Mouse (Mus musculus): ENCODE results near the gene Ppard. TPM values are rescaled to one million over a fixed set of nuclear protein-coding genes. Genes with fewer than 3 reads are reported as not detected.
"Not testable (repeated sequence)": the region's sequence is repeated elsewhere in the genome, so short reads cannot be mapped to it uniquely, and the experiment has no call there.

Ppard gene
- total RNA-seq, 2 experiments from 2014 or later = 28.3 to 28.7 TPM

DNA sequence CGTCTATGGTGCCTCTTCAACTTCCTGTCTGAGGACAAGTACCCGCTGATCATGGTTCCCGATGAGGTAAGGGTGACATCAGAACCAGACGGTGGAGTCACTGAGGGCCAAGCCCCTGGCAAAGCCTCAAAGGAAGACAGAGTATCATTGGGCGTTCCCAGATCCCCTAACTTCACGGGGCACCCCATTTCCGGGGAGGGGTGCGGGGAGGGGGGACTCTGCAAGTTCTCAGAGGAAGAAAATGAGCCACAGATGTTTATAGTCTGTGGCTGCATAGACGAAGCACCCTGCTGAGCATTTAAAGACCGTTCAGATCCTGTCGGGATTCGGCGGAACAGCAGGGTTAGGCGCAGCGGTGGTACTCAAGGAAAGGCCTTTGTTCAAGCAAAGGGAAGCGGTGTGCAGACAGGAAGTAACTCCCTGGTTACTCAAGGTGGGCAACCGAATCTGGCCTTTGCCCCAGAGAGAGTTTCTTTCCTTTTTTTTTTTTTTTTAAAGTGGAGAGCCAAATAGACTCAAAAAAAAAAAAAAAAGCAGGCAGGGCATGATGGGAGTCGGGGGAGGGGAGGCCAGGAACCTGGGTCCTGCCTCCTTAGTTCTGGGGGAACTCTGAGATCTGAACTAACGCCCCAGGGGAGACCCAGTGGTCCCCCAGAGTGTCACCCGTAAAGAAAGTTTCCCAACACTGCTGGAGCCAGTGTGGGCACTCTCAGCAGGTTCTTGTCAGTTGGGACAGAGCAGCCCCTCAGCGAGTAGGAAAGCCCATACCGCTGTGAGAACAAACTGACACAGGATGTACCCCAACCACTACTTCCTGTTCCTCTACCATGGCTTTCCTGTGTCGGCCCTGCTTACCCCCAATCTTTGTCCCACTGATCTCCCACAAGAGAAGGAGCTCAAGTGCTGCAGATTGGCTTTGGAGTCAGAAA lies 14.5 kb upstream of the Ppard start:
- no peak for DNase-seq (ENCODE audit: low spot score in 2 of 2)
- intact Hi-C loops (cut with DNase I) = no loop called here

DNA sequence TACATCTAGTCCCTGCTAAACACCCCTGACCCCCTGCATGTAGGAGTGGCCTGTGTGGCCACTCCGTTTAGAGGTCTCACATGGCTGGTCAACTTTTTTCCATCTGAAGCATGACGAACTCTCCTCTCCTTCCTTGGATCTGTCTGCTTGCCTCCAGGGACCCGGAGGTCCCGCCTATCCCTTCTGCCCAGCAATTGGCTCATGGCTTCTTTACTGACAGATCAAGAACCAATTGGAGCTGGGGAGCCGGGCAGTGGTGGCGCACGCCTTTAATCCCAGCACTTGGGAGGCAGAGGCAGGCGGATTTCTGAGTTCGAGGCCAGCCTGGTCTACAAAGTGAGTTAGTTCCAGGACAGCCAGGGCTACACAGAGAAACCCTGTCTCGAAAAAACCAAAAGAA lies 10.0 kb upstream of the Ppard start:
- intact Hi-C loops (cut with DNase I) = loop anchor here (2.0 kb wide), 1 partner anchor 302 kb away; no protein-coding TSS in a partner anchor
- not testable (repeated sequence) for DNase-seq (ENCODE audit: low spot score in 2 of 2)

DNA sequence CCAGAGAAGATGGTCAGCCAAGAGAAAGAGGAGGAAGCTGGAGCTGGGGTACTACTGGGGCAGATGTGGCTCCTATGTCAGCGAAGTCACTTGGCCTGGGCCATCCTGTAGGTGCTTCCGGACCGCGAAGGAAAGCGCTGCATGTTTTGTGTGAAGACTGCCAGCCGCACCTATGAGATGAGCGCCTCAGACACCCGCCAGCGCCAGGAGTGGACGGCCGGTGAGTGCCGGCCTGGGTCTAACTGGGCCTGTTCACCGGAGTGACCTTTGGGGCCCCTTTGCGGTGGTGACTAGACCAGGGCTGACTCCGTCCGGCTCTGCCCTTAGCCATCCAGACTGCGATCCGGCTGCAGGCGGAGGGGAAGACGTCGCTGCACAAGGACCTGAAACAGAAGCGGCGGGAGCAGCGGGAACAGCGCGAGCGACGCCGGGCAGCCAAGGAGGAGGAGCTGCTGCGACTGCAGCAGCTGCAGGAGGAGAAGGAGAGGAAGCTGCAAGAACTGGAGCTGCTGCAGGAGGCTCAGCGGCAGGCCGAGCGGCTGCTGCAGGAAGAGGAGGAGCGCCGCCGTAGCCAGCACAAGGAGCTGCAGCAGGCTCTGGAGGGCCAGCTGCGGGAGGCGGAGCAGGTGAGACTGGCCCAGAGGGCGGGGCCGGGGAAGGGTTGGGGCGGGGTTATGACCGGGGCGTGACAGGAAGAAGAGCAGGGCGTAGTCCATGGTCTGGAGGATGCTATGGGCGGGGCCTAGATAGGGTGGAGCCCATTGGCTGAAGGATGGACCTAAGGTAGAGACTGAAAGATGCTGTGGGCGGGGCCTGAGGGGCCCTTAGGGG lies 8.7 kb upstream of the Ppard start:
- peak; percentile 75 to 83 for DNase-seq (ENCODE audit: low spot score in 2 of 2)
- intact Hi-C loops (cut with DNase I) = loop anchor here (2.0 kb wide), 1 partner anchor 301 kb away; no protein-coding TSS in a partner anchor

DNA sequence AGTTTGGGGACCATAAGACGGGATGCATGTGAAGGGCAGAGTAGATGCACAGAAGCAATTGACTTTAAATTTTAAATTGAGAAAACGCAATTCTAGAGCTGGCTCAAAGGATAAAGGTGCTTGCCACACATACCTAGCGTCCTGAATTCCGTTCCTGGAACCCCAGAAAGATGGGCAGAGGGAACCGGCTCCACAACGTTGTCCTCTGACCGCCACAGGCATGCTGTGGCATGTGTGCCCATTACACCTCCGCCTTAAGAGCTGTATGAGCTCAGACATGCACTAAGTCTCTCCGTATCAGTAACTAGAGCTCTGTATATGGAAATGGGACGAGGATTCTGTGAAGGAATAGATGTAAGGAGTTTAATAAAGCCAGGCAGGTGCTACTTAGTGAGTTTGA lies 7.9 kb upstream of the Ppard start:
- intact Hi-C loops (cut with DNase I) = no loop called here
- no peak for DNase-seq (ENCODE audit: low spot score in 2 of 2)

DNA sequence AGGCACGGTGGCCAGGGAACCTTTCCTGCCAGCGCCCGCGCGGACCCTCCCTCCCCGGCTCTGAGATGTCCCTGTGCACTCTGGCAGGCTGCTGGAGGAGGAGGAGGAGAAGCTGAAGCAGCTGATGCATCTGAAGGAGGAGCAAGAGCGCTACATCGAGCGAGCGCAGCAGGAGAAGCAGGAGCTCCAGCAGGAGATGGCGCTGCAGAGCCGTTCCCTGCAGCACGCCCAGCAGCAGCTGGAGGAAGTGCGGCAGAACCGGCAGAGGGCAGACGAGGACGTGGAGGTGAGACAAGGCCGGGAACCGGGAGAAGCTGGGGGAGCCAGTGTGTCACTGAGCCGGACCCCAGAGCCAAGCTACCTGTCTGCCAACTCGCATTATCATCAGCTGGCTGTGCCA lies 6.5 kb upstream of the Ppard start:
- peak; percentile 92 to 95 for DNase-seq (ENCODE audit: low spot score in 2 of 2)
- intact Hi-C loops (cut with DNase I) = loop anchor here (1.0 kb wide), 1 partner anchor 83 kb away; no protein-coding TSS in a partner anchor

DNA sequence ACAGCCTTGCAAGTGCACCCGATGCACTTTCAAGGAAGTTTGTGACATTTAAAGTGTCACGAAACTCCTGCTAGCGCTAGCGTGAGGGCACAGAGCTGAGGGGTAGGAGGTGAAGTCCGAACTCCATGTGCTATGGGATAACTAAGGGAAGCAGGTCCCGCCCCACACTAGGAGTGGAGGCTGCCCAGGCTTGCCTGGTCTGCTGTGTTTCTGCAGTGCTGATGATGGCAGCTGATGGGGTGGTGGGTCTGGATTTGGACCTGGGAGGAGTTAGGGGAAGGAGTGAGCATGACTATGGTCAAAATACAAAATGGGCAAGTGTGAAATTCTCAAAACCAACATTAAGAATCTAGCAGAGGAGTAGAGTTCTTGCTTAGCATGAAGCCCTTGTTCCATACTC lies 2.0 kb upstream of the Ppard start:
- intact Hi-C loops (cut with DNase I) = no loop called here
- no peak for DNase-seq (ENCODE audit: low spot score in 2 of 2)

DNA sequence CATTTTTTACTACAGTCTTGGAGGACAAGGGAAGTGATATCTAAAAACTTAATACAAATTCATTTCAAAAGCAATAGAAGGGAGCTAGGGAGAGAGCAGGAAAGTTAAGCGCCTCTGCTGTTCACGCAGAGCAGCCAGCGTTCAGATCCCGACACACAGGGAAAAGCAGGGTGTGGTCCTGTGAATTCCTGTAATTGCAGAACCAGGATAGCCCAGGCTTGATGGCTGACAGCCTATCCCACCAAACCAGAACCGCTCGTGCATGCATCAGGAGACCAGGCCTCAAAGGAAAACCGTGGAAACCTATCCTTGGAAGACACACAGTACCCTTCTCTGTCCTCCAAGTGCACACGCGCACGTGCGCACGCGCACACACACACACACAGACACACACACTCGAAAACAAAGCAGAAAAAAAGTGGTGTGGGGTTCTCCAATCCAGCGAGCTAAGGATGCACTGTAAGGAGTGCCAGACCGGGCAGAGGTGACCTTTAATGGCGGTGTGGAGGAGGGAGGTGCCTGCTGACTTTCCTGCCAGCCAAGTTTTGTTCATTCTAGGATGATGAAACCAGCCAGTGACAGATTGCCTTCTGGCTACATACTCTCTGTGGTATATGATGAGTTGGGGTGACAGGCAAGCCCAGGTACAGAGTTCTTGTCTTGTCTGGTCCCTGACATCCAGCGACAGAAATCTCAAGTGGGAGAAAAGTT lies 1.3 kb upstream of the Ppard start:
- no peak for DNase-seq (ENCODE audit: low spot score in 2 of 2)
- intact Hi-C loops (cut with DNase I) = no loop called here

DNA sequence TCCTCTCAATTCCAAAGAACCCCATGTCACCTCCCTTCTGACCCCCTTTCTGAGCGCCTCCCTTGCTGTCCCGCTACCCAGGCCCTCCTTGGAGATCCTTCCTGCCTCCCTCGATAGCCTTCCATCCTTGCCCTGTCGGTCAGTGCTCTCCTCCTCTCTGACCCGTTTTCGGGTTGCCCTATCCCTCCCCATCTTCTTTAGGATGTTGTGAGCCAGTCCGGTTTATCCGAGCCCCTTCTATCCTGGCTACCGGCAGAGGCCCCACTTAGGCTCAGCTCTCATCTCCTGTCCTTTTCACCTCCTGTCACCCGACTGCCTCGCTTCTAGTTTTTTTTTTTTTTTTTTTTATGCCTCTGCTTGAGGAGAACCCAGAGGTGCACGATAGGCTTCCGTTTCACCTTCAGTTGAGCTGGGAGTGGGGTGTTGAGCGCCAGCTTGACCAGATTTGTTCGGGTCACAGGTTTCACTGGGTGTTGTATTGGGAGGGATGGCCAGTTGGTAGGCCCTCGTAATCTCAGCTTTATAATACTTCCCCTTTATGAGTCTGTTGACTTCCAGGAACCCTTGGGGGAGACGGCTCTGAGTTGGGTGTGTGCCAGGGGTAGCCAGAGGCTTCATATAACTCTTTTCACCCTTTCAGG lies 711 bp downstream of the Ppard start:
- no peak for DNase-seq (ENCODE audit: low spot score in 2 of 2)
- intact Hi-C loops (cut with DNase I) = no loop called here

DNA sequence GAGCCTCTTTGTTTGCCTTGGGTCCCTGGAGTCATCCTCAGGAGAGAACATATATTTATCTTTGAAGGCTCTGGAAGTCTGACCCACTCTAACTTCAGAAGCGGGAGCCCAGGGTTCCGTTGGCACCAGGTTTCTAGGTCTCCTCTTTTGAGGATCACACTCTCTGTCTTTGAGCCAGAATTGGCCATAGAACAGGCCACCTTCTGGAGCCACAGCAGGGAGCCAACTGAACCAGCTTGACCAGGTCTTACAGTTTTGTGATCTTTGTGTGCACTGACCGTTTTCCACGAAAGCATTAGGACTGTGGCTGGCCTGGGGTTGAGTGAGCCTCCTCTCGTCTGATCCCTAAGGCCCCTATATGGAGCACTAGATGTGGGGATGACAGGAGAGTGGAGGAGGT lies 2.1 kb downstream of the Ppard start:
- intact Hi-C loops (cut with DNase I) = loop anchor here (5.0 kb wide), 1 partner anchor 38 kb away; no protein-coding TSS in a partner anchor

DNA sequence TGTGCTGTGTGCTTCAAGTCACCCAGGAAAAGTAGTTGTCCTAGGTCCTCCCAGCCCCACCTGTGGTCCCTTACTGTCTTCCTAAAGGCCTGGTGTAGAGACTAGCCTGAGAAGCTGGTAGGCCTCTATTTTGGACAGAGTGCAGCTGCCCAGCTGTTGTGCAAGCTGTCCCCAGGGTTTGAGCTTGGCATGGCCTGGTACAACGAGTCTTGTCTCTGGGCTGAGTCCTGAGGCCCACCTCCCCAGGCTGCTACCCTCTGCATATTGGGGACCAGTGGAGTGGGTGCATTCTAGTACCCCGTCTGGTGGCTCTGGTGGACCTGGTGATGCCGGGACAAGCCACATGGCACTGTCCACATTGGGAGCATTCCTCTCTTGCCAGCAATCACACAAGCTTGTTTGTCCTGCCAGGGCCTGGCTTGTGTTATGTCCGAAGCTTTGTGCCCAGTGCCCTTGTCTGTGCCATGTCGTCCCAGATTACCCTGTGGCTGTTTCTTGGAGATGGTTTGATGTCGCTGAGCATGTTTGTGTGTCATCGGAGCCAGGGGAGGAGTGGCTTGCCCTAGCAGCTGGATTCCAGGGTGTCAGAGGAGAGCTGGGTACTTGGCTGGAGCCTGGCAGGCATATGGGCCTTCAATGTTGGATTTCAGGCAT lies 3.6 kb downstream of the Ppard start:
- intact Hi-C loops (cut with DNase I) = loop anchor here (5.0 kb wide), 1 partner anchor 36 kb away; no protein-coding TSS in a partner anchor
- no peak for DNase-seq (ENCODE audit: low spot score in 2 of 2)

More for the DNA sequence above, 2.1 kb downstream of the Ppard start:
- no peak for DNase-seq (ENCODE audit: low spot score in 2 of 2)

DNA sequence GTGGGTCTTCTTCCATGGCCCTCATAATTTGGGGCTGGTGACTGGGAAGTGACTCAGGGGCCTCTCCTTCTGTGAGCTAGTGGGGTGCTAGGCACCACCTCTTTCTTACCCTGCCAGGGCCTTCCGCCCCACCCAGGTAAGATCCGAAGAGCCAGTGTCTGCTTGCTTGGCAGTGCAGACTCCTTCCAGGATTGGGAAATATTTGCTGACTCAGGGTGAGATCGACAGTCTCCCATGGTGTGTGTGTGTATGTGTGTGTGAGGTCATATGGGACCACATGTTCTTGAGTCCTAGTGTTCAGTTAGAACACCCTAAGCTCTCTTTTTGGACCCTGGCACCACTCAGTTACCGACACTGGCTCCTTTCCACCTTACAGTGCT lies 4.1 kb downstream of the Ppard start:
- intact Hi-C loops (cut with DNase I) = loop anchor here (5.0 kb wide), 1 partner anchor 36 kb away; no protein-coding TSS in a partner anchor
- DNase-seq (ENCODE audit: low spot score in 2 of 2) = no peak

DNA sequence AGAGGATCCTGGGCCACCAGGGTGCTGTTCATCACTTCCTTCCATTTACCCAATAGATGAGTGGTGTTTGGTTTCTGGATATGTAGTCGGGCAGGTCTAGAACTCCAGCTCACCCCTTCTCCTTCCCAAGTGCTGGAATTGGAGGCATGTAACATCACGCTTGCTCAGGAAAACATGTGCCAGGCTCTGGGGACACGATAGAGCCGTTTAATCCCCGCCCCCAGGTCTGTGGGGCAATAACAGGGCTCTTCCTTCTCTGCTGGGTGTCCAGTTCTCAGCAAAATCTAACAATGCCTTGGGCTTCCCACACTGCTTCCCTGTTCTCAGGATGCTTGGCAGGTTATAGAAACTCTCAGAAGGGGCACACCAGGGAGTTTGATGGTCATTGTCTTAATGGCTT lies 4.9 kb downstream of the Ppard start:
- intact Hi-C loops (cut with DNase I) = loop anchor here (5.0 kb wide), 1 partner anchor 35 kb away; no protein-coding TSS in a partner anchor
- DNase-seq (ENCODE audit: low spot score in 2 of 2) = no peak

DNA sequence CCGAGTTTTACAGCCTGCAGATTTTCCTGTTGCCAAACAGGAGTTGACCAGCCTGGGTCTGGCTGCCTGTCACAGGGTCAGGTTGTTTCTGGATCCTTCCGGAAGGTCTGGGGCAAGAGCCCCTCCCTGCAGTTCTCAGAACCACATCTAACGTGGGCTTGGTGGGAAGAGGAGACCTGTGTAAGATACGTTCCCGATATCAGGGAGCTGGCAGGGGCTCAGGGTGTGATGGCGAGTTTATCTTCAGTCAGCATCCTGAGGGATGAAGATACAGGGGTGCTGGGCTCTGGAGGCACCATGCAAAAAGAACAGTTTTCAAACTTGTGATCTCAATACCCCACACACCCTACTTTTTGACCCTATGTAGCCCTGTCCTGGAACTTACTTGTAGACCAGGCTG lies 5.4 kb downstream of the Ppard start:
- intact Hi-C loops (cut with DNase I) = loop anchor here (5.0 kb wide), 1 partner anchor 34 kb away; no protein-coding TSS in a partner anchor
- no peak for DNase-seq (ENCODE audit: low spot score in 2 of 2)

DNA sequence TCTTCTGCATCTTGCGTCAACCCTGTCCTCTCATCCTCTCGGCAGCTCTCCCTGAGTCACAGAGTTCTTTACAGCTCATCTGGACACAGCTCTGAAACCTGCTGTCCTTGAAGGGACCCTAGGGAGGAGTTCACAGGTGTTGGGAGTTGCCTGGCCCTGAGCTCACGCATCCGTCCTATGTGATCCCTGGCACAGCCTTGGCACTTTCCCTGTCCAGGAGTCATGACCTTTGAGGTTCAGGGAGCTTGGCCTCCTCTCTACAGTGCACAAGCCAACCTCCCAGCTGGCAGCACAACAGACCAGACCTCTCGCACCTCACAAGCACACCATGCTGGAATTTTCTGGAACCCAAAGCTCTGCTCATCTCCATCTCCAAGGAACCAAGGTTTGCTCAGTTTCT lies 8.3 kb downstream of the Ppard start:
- no peak for DNase-seq (ENCODE audit: low spot score in 2 of 2)
- intact Hi-C loops (cut with DNase I) = no loop called here

DNA sequence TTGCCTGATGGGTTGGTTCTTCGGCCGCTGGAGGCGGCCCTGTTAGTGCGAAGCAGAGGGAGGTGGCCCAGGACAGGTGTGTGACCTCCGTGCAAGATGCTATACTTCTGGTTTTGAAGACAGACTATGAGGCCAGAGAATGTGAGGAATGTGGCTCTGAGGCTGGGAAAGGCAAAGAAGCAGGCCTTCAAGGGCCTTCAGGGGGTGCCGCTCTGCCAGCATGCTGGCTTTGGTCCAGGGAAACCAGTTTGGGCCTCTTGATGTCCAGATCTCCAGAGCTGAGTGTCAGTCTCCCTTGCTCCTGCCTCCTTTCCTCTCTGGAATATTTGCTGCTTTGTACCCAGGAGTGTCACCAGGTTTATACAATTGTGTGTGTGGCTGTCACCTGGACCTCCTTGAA lies 9.8 kb downstream of the Ppard start:
- no peak for DNase-seq (ENCODE audit: low spot score in 2 of 2)
- intact Hi-C loops (cut with DNase I) = no loop called here

DNA sequence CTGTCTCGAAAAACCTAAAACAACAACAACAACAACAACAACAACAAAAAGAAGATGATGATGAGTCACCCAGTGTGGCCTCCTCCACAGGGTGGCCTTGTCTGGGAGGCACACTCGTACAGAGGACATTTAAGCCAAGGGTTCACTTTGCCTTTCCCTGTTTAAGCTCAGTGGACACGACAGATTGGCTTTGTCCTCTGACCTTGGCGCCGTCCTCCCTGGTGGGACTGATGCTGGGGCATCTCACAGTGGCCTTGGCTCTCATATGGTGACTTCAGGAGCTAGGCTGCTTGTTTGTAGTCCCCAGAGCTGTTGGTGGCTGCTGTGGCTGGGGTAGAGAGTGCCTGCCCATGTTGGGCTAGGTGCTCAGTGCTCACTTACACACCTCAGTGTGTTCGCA lies 11.7 kb downstream of the Ppard start:
- intact Hi-C loops (cut with DNase I) = no loop called here
- DNase-seq (ENCODE audit: low spot score in 2 of 2) = no peak

DNA sequence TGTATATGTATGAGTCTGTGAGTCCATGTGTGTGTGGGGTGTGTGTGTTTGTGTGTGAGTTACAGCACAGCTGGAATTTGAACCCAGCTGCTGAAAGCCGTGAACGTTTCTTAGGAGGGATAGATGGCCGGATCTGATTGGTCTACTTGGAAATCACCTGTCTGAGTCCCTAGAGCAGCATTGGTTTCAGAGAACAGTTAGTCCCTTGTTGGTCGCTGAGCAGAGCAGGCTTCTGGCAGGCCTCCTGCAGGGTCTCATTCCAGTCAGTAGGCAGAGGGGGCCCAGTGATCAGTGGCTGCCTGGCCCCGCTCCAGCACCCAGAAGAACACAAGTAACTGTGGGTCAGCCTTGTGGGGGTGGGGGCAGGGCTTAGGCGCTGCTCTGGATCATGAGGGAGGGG lies 12.2 kb downstream of the Ppard start:
- DNase-seq (ENCODE audit: low spot score in 2 of 2) = peak; percentile 53 to 85
- intact Hi-C loops (cut with DNase I) = no loop called here

DNA sequence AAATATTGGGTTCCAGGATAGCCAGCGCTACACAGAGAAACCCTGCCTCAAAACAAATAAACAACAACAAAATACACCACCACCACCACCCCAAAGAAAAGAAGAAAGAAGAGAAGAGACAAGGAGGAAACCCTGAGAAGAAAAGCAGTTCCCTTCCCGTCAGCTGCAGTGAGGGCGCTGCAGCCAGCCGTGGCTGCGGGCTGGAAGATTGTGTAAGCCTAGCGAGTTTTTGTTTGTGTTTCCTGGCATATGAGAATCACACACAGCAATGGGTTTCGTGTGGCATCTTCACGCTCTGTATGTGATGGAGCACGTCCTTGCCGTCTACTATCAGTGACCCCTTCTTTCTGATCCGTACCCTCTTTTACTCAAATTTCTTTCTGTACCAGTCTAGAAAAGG lies 14.1 kb downstream of the Ppard start:
- intact Hi-C loops (cut with DNase I) = no loop called here
- no peak for DNase-seq (ENCODE audit: low spot score in 2 of 2)

DNA sequence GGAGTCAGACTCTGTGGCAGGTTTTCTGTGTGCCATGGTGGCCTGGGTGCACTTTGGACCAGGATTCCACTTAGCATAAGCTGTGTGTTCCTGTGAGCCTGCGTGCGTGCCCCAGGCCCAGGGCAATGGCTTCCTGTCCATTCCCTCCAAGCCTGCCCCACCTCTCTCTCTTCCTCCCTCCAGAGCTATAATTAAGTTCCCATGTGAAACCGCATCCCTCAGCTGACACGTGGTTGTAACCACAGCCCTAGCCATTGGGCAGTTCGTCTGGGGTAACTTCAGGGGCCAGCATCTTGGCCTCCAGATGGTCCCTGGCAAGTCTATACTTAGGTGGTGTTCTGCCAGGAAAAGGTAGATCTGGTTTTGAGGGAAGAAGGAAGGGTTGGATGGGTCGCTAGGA lies 15.1 kb downstream of the Ppard start:
- intact Hi-C loops (cut with DNase I) = no loop called here
- no peak for DNase-seq (ENCODE audit: low spot score in 2 of 2)
